22 mouse cellular contexts compared by ENCODE assay signal in genomic region chr7:16050600-16050999, GRCm38 (mm10). TPM values are rescaled to one million over a fixed set of nuclear protein-coding genes. Genes with fewer than 3 reads are reported as not detected.
DNase-seq lines count a peak whose midpoint lies in the region; ATAC-seq and TF ChIP-seq lines count a peak whose summit lies in the region.
"Had no signal": no experiment of that assay in that cellular context is flagged by ENCODE, and none has a peak within 500 bp of the region (broad histone marks: within the 10 kb centered on the region; RNA-seq: fewer than 3 reads in every experiment).

No protein-coding gene starts in this region.

- TF ChIP-seq EP300 in liver, embryonic 14.5 days (IDR thresholded peaks at IDR 0.05; ENCODE audit: low read depth) = no peak

- TF ChIP-seq CTCF in bone marrow macrophage, adult 2 months (IDR thresholded peaks at IDR 0.05; ENCODE audit: low read depth, low read length) = no peak
- no peak for TF ChIP-seq CTCF in liver, embryonic 14.5 days (IDR thresholded peaks at IDR 0.05; ENCODE audit: low read depth)

- H3K4me1 ChIP-seq in limb, embryonic 12.5 days (replicated peaks) = peaks cover 26% of the 10 kb centered on the region
- H3K4me1 ChIP-seq in limb, embryonic 10.5 days = peaks cover 30% of the 10 kb centered on the region
- peaks cover 34% of the 10 kb centered on the region for H3K4me1 ChIP-seq in bone marrow macrophage, adult 2 months (ENCODE audit: control insufficient read depth, insufficient read depth, low read length)
- H3K4me1 ChIP-seq in liver, embryonic 14.5 days (replicated peaks; ENCODE audit: control insufficient read depth in 2 of 2, insufficient read depth in 2 of 2, low read length in 1 of 2) = peaks cover 26 to 30% of the 10 kb centered on the region in 2 experiments

- no peak for TF ChIP-seq POLR2A in bone marrow macrophage, adult 2 months (IDR thresholded peaks at IDR 0.05; ENCODE audit: borderline replicate concordance, low read depth, low read length)

- ATAC-seq in limb, embryonic 12.5 days (ENCODE audit: insufficient number of reproducible peaks, insufficient read depth, low FRiP score, low TSS enrichment, low read depth) = no peak
- no peak for ATAC-seq in liver, embryonic 14.5 days (ENCODE audit: insufficient read depth)
- no peak for ATAC-seq in erythroid progenitor cell, adult 5-6 weeks (replicated peaks; ENCODE audit: low FRiP score, poor library complexity, severe bottlenecking)
- ATAC-seq in megakaryocyte-erythroid progenitor cell, adult 5-6 weeks (replicated peaks; ENCODE audit: low FRiP score, low TSS enrichment, poor library complexity, severe bottlenecking) = no peak
- no peak for ATAC-seq in megakaryocyte progenitor cell, adult 5-6 weeks (replicated peaks; ENCODE audit: poor library complexity)

- no peak overlapping the region for H3K27ac ChIP-seq in limb, embryonic 12.5 days
- H3K27ac ChIP-seq in limb, embryonic 10.5 days = no peak overlapping the region
- H3K27ac ChIP-seq in bone marrow macrophage, adult 2 months (ENCODE audit: insufficient read depth, low read depth, low read length) = peak overlapping the region; percentile 93; the same call in 1 of the 2 replicates
- no peak overlapping the region; the same call in 1 of the 2 replicates for H3K27ac ChIP-seq in liver, embryonic 14.5 days
- H3K27ac ChIP-seq: heart, embryonic 10.5 days; limb, embryonic 15.5 days had no signal

- no peaks in the 10 kb centered on the region for H3K36me3 ChIP-seq in limb, embryonic 12.5 days
- no peaks in the 10 kb centered on the region for H3K36me3 ChIP-seq in limb, embryonic 10.5 days
- no peaks in the 10 kb centered on the region for H3K36me3 ChIP-seq in liver, embryonic 14.5 days (replicated peaks; ENCODE audit: control insufficient read depth, insufficient read depth, low read depth)
- H3K36me3 ChIP-seq: heart, embryonic 10.5 days; limb, embryonic 15.5 days had no signal

- peak overlapping the region; percentile 79; the same call in 1 of the 2 replicates for H3K4me2 ChIP-seq in limb, embryonic 12.5 days
- H3K4me2 ChIP-seq in liver, embryonic 14.5 days (ENCODE audit: low read depth) = peak overlapping the region; percentile 97

- no peak overlapping the region for H3K9ac ChIP-seq in limb, embryonic 12.5 days (replicated peaks)
- no peak overlapping the region for H3K9ac ChIP-seq in liver, embryonic 14.5 days (replicated peaks)

- H3K4me3 ChIP-seq in limb, embryonic 12.5 days (replicated peaks) = no peak overlapping the region
- no peak overlapping the region for H3K4me3 ChIP-seq in limb, embryonic 10.5 days
- H3K4me3 ChIP-seq in bone marrow macrophage, adult 2 months (ENCODE audit: insufficient read depth, low read length) = peak overlapping the region; percentile 88
- peak overlapping the region in 1 of 2 experiments; percentile 91; a peak in 1 of 4 replicates for H3K4me3 ChIP-seq in liver, embryonic 14.5 days (ENCODE audit: insufficient read depth in 1 of 2, low read depth in 2 of 2, low read length in 2 of 2)

- no peaks in the 10 kb centered on the region for H3K27me3 ChIP-seq in limb, embryonic 12.5 days
- no peaks in the 10 kb centered on the region for H3K27me3 ChIP-seq in limb, embryonic 10.5 days (ENCODE audit: low read depth, poor library complexity, severe bottlenecking)
- no peaks in the 10 kb centered on the region for H3K27me3 ChIP-seq in liver, embryonic 14.5 days (ENCODE audit: control insufficient read depth, insufficient read depth, low read length)
- H3K27me3 ChIP-seq: limb, embryonic 15.5 days had no signal

- DNase-seq in limb, embryonic 10.5 days (ENCODE audit: low spot score) = no peak
- peak; percentile 42 for DNase-seq in A20 (ENCODE audit: low read depth, low spot score)
- no peak for DNase-seq in liver, embryonic 14.5 days (ENCODE audit: low read depth in 3 of 3, low spot score in 3 of 3)
- DNase-seq: adrenal gland, postnatal 36 days; cerebellum, postnatal 14 days; embryo, embryonic 11 days; gastrocnemius, postnatal 14 days; heart, postnatal 36 days; kidney, adult 18-20 months; kidney, postnatal 25 days; layer of hippocampus, adult 9-11 months; lung, postnatal 14 days; midbrain, embryonic 14.5 days; right cerebral cortex, postnatal 25 days; thymus, adult 18-20 months had no signal

- no peaks in the 10 kb centered on the region for H3K9me3 ChIP-seq in limb, embryonic 12.5 days
- no peaks in the 10 kb centered on the region for H3K9me3 ChIP-seq in limb, embryonic 10.5 days (replicated peaks)
- no peaks in the 10 kb centered on the region for H3K9me3 ChIP-seq in liver, embryonic 14.5 days (ENCODE audit: control insufficient read depth, low read length)
- H3K9me3 ChIP-seq: heart, embryonic 10.5 days; limb, embryonic 15.5 days had no signal

- 87% methylated on average over 3 of the region's 3 CpGs for WGBS in limb, embryonic 12.5 days
- WGBS in limb, embryonic 10.5 days = 92% methylated on average over 3 of the region's 3 CpGs
- WGBS in liver, embryonic 14.5 days (ENCODE audit: insufficient replicate concordance) = 81% methylated on average over 3 of the region's 3 CpGs

RNA-seq across cellular contexts. Expression of gene Bicra, which starts 2.9 kb away (rescaled TPM):
- 9.0 and 9.4 TPM in 2 replicates for polyA plus RNA-seq in limb, embryonic 12.5 days (2016; fragmentation: Nextera tagmentation; extraction: Ambion mirVana)
- polyA plus RNA-seq in limb, embryonic 10.5 days (2016; fragmentation: Nextera tagmentation; extraction: Ambion mirVana) = 10.6 and 10.8 TPM in 2 replicates
- 22.1 and 35.5 TPM in 2 replicates for polyA plus RNA-seq in bone marrow macrophage, adult 2 months (2012; ENCODE audit: insufficient read depth, insufficient read length, missing spikeins)
- 1.8 and 2.2 TPM in 2 replicates for polyA plus RNA-seq in liver, embryonic 14.5 days (2012; rRNA removed)
- 0.83 and 1.5 TPM in 2 replicates for polyA plus RNA-seq in liver, embryonic 14.5 days (2014; fragmentation: Nextera tagmentation; extraction: Ambion mirVana)
- total RNA-seq in erythroid progenitor cell, adult 5-6 weeks (2015; ENCODE audit: low replicate concordance) = 5.4 and 16.6 TPM in 2 replicates
- 1.9 and 2.0 TPM in 2 replicates for total RNA-seq in erythroid progenitor cell, adult 5-6 weeks (2017; ENCODE audit: low replicate concordance)
- total RNA-seq in megakaryocyte-erythroid progenitor cell, adult 5-6 weeks (2014; fragmentation: Nextera tagmentation) = 12.6 and 21.3 TPM in 2 replicates
- total RNA-seq in megakaryocyte-erythroid progenitor cell, adult 5-6 weeks (2017) = 0.15 and 1.8 TPM in 2 replicates
- total RNA-seq in megakaryocyte progenitor cell, adult 5-6 weeks (2015) = 14.7 and 14.9 TPM in 2 replicates
- total RNA-seq in megakaryocyte progenitor cell, adult 5-6 weeks (2017) = 1.1 and 3.4 TPM in 2 replicates

RNA-seq across cellular contexts. Expression of gene Zfp541, which starts 11.0 kb away (rescaled TPM):
- polyA plus RNA-seq in limb, embryonic 12.5 days (2016; fragmentation: Nextera tagmentation; extraction: Ambion mirVana) = 0.08 TPM in 1 of 2 replicates, not detected in the other
- polyA plus RNA-seq in limb, embryonic 10.5 days (2016; fragmentation: Nextera tagmentation; extraction: Ambion mirVana) = 0.05 TPM in 1 of 2 replicates, not detected in the other
- 0.20 and 0.48 TPM in 2 replicates for polyA plus RNA-seq in bone marrow macrophage, adult 2 months (2012; ENCODE audit: insufficient read depth, insufficient read length, missing spikeins)
- polyA plus RNA-seq in liver, embryonic 14.5 days (2012; rRNA removed) = 0.02 TPM in 1 of 2 replicates, not detected in the other
- not detected in 2 replicates for polyA plus RNA-seq in liver, embryonic 14.5 days (2014; fragmentation: Nextera tagmentation; extraction: Ambion mirVana)
- total RNA-seq in erythroid progenitor cell, adult 5-6 weeks (2015; ENCODE audit: low replicate concordance) = not detected in 2 replicates
- not detected in 2 replicates for total RNA-seq in erythroid progenitor cell, adult 5-6 weeks (2017; ENCODE audit: low replicate concordance)
- total RNA-seq in megakaryocyte-erythroid progenitor cell, adult 5-6 weeks (2014; fragmentation: Nextera tagmentation) = not detected in 2 replicates
- total RNA-seq in megakaryocyte-erythroid progenitor cell, adult 5-6 weeks (2017) = not detected in 2 replicates
- total RNA-seq in megakaryocyte progenitor cell, adult 5-6 weeks (2015) = 0.15 TPM in 1 of 2 replicates, not detected in the other
- 0.04 TPM in 1 of 2 replicates, not detected in the other for total RNA-seq in megakaryocyte progenitor cell, adult 5-6 weeks (2017)
- total RNA-seq: gastrocnemius, postnatal 14 days; heart, postnatal 36 days had no signal
- polyA plus RNA-seq: heart, embryonic 10.5 days; limb, embryonic 15.5 days had no signal

RNA-seq across cellular contexts. Expression of gene Napa, which starts 47.7 kb away (rescaled TPM):
- 181 and 202 TPM in 2 replicates for polyA plus RNA-seq in limb, embryonic 12.5 days (2016; fragmentation: Nextera tagmentation; extraction: Ambion mirVana)
- 197 and 216 TPM in 2 replicates for polyA plus RNA-seq in limb, embryonic 10.5 days (2016; fragmentation: Nextera tagmentation; extraction: Ambion mirVana)
- polyA plus RNA-seq in bone marrow macrophage, adult 2 months (2012; ENCODE audit: insufficient read depth, insufficient read length, missing spikeins) = 187 and 189 TPM in 2 replicates
- polyA plus RNA-seq in liver, embryonic 14.5 days (2012; rRNA removed) = 88.9 and 110 TPM in 2 replicates
- polyA plus RNA-seq in liver, embryonic 14.5 days (2014; fragmentation: Nextera tagmentation; extraction: Ambion mirVana) = 107 and 112 TPM in 2 replicates
- total RNA-seq in erythroid progenitor cell, adult 5-6 weeks (2015; ENCODE audit: low replicate concordance) = 282 and 315 TPM in 2 replicates
- 141 and 162 TPM in 2 replicates for total RNA-seq in erythroid progenitor cell, adult 5-6 weeks (2017; ENCODE audit: low replicate concordance)
- 92.2 and 111 TPM in 2 replicates for total RNA-seq in megakaryocyte-erythroid progenitor cell, adult 5-6 weeks (2014; fragmentation: Nextera tagmentation)
- total RNA-seq in megakaryocyte-erythroid progenitor cell, adult 5-6 weeks (2017) = 41.1 and 49.5 TPM in 2 replicates
- total RNA-seq in megakaryocyte progenitor cell, adult 5-6 weeks (2015) = 69.2 and 72.0 TPM in 2 replicates
- 46.2 and 57.8 TPM in 2 replicates for total RNA-seq in megakaryocyte progenitor cell, adult 5-6 weeks (2017)
